Mouse (Mus musculus) erythroblast, embryonic 14.5 days (primary cell): ENCODE results near the gene Msln.

ENCODE experiments used
- GATA1 ChIP-seq: IDR thresholded peaks from 2 replicates; pipeline ENCODE4 v1.6.1; 2012; ENCODE audit warnings: low read length, inconsistent platforms, mixed read lengths
- TAL1 ChIP-seq: IDR thresholded peaks from 3 replicates; pipeline ENCODE4 v1.6.1; 2012; ENCODE audit warnings: low read length, inconsistent platforms, mixed read lengths

GRCm38 (mm10) chr17:25711136-25711535 lies 43.0 kb downstream of the Msln start:
- no peak for TF ChIP-seq TAL1
- no peak for TF ChIP-seq GATA1
